Mouse (Mus musculus) gastrocnemius, postnatal 25 days (tissue): ENCODE data around the gene Gm45623. TPM values are rescaled to one million over a fixed set of nuclear protein-coding genes. Genes with fewer than 3 reads are reported as not detected.

Experiments
- total RNA-seq, 2 experiments: library from RNA; stranded (reverse); gene quantifications; 1 replicate in 1 of 2; 2 replicates in 1 of 2; pipeline ENCODE4 v1.2.3; 2021

The Gm45623 gene
- total RNA-seq, 2 experiments from 2014 or later = not detected

Other genes with a start within 250 kb of the Gm45623 start
- gene Fbxl21, start 231.4 kb downstream of the Gm45623 start, total RNA-seq = under 1 TPM in 1 of 2 experiments, not detected in 1; 0.51 TPM
- gene Lect2, start 205.3 kb downstream of the Gm45623 start, total RNA-seq = not detected
- gene Tgfbi, start 144.3 kb downstream of the Gm45623 start, total RNA-seq = 10 to 100 TPM; 19.2 to 20.5 TPM
- gene Smad5, start 50.8 kb downstream of the Gm45623 start, total RNA-seq = 10 to 100 TPM; 18.5 to 19.7 TPM
- not detected for gene Trpc7, start 142.2 kb upstream of the Gm45623 start, total RNA-seq